Mouse (Mus musculus) lung, adult 2 months (tissue): ENCODE measurements around the gene Sptlc2. TPM values are rescaled to one million over a fixed set of nuclear protein-coding genes. Genes with fewer than 3 reads are reported as not detected.

Source experiments
- DNase-seq: peaks from one replicate; pipeline ENCODE4 v3.0.0; 2022
- H3K4me1 ChIP-seq: fragments of 200-500 bp; 2 replicates; pipeline ENCODE4 v1.6.1; 2011; ENCODE audit warnings: low read length; ENCODE audit not compliant: control insufficient read depth, insufficient read depth
- H3K4me3 ChIP-seq: fragments of 200-500 bp; replicated peaks from 2 replicates; pipeline ENCODE3; 2011; ENCODE audit warnings: low read depth, mild to moderate bottlenecking, control low read depth, low read length; ENCODE audit errors: extremely low read depth
- CTCF ChIP-seq: fragments of 200-500 bp; IDR thresholded peaks from 2 replicates; pipeline ENCODE4 v1.5.1; 2011; ENCODE audit warnings: mild to moderate bottlenecking, low read length, control low read depth; ENCODE audit not compliant: insufficient read depth
- POLR2A ChIP-seq: fragments of 200-500 bp; IDR thresholded peaks from 2 replicates; pipeline ENCODE4 v1.6.1; 2011; ENCODE audit warnings: low read depth, mild to moderate bottlenecking, control low read depth, low read length, borderline replicate concordance; ENCODE audit errors: extremely low read depth
- WGBS: fragments of 180-500 bp; shearing (Covaris S2); methylation state at CpG from one replicate; pipeline ENCODE4 v1.1.7; 2018; 5-methylcytosine and 5-hydroxymethylcytosine counted together
- polyA plus RNA-seq: library from polyadenylated mRNA; depleted of rRNA; stranded (reverse); fragments of >200 nt; gene quantifications from 2 replicates; pipeline ENCODE4 v1.2.3, GENCODE M21; 2012

The Sptlc2 gene
- polyA plus RNA-seq, 1 experiment = 35.0 TPM

DNA sequence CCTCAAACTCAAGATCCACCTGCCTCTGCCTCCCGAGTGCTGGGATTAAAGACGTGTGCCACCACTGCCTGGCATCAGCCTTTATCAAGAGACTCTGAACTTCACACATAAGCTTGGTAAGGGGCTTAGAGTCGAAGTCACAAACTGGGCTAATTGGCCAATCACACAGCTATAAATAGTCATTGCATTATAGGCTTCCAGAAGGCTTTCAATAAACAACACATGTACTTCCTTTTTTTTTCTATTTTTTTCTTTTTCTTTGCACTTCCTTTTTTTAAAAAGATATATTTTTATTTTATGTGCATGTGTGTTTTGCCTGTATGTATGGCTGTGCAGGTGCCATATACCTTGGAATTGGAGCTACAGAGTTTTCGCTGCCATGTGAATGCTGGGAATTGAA is 27.2 kb upstream of the Sptlc2 start:
- WGBS = 66% methylated on average over 4 of the region's 4 CpGs
- Histone ChIP-seq H3K4me1 (no peaks in the 10 kb centered on the region), H3K4me3 (no peak overlapping the region)
- no peak for DNase-seq
- TF ChIP-seq CTCF (no peak), POLR2A (no peak)

DNA sequence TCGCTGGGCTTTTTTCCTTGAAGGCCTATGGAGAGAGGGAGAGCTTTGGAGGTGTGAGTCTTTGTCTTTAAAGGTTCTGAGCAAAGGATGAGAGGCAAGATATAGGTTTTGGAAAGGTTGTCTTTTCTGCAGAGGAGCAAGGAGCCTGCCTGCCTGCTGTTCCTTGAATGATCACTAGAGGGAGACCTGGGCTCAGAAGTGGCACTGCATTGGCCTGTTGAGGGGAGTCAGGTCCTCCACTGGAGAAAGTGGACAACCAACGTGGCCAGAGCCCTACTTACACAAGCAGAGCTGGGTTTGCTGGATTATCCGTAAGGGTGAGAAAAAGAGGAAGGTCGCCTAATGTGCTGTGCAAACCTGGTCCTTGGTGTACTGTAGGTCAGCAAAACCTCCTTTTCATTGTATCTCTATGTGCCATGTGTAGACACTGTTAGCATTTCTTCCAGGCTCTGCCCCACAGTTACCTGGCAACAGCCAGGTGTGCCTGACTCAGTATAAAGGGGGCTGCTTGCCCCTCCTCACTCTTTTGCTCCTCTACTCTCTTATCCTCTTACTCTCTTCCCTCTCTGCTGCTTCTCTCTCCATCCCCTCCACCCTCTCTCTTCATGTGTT is 25.1 kb upstream of the Sptlc2 start:
- peak; percentile 77 for DNase-seq
- WGBS = 23% methylated on average over 4 of the region's 4 CpGs
- peaks cover 3% of the 10 kb centered on the region for H3K4me1 ChIP-seq
- H3K4me3 ChIP-seq = no peak overlapping the region
- no peak for TF ChIP-seq POLR2A
- TF ChIP-seq CTCF = peak; percentile 96

DNA sequence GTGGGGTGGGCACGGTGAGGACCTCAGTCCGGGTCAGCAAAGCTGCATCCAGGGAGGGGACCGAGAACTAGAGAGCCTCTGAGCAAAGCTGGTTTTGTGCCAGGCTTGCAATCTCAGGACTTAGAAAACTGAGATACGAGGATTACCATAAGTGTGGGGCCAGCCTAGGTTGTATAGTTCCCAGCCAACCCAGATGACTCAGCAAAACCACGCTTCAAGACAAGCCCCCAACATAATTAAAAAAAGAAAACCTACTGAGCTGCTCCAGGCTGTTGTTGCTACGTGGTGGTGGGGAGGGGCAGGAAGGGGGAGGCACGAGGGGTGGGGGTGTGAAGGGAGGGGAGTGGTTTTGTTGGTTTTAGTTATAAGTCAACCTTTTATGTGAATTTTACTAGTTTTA is 22.8 kb upstream of the Sptlc2 start:
- no peak for TF ChIP-seq CTCF
- no peak for TF ChIP-seq POLR2A
- Histone ChIP-seq H3K4me3 (no peak overlapping the region), H3K4me1 (peaks cover 6% of the 10 kb centered on the region)
- WGBS = 19% methylated on average over 7 of the region's 7 CpGs
- no peak for DNase-seq

DNA sequence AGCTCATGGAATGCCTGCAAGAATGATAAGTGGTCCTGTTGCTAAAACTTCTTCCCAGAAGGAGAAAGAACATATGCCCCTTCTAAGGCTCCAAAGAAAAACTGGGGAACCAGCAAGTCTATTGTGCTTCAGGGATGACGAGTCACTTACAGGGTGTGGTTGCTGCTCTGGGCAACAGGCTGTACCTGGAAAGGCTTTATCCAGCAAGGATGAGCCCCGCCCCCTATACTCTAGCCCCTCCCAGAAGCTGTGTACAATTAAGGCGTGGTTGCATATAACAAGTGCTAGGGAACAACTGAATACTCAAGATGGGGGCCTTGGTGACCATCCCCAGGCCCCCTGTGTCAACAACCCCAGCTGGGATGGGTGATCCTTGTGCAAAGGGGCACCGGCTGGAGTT is 21.0 kb upstream of the Sptlc2 start:
- TF ChIP-seq CTCF (no peak), POLR2A (no peak)
- no peak for DNase-seq
- Histone ChIP-seq H3K4me1 (peaks cover 6% of the 10 kb centered on the region), H3K4me3 (no peak overlapping the region)
- WGBS = 71% methylated on average over 4 of the region's 4 CpGs

DNA sequence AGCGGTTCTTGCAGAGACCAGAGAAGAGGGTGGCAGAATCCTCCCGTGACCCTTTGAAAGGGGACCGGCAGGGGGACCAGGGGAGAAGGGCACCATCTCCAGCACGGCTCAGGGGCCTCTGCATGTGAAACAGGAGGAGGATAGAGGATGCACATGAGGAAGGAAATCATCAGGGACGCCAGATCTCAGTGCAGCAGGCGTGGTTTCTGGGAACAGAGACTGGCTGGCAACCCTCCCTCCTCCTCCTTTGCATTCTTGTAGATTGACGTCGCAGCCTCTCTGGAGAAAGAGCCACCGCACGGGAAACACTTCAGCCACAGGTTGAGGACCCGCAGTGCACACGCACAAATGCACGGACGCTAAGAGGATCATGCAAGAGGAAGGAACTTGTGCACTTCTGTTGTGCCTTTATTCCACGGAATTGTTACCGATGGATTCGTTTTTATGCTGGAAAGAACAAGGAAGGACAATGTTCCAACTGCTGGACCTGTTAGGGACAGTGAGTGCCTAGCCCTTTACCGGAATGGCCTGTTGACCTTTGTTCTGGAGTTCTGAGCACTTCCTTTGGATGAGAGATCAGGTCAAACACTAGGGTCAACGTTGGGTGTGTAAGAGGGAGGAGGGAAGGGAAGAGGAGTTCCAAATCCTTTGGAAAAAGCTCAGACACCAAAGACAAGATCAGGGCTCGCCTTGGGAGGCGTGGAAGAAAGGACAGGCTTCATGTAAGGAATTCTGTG is 19.9 kb upstream of the Sptlc2 start:
- 11% methylated on average over 21 of the region's 21 CpGs for WGBS
- Histone ChIP-seq H3K4me1 (peaks cover 6% of the 10 kb centered on the region), H3K4me3 (peak overlapping the region; percentile 48)
- TF ChIP-seq POLR2A = peak; percentile 52; the same call in 1 of the 2 replicates
- no peak for TF ChIP-seq CTCF
- peak; percentile 61 for DNase-seq

DNA sequence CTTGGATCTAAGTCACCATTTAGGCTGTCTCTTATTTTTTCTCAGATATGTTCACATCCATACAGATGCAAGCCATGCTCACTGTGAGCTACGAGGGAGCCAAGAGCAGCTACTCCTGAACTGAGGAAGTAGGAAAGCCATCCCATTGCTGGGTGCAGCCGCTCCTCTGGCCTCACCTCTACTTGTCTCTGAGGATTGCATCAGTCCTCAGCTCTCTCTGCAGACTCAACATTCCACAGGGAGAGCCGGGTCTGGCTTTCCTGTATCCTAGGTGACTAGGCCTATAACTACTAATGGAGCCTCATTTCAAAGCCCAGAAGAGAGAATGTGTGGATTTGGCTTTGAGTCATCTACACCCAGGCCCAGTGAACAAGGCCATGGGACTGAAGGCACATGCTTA is 17.6 kb upstream of the Sptlc2 start:
- 53% methylated on average over 3 of the region's 3 CpGs for WGBS
- no peak for DNase-seq
- Histone ChIP-seq H3K4me3 (no peak overlapping the region), H3K4me1 (peaks cover 6% of the 10 kb centered on the region)
- TF ChIP-seq CTCF (no peak), POLR2A (no peak)

DNA sequence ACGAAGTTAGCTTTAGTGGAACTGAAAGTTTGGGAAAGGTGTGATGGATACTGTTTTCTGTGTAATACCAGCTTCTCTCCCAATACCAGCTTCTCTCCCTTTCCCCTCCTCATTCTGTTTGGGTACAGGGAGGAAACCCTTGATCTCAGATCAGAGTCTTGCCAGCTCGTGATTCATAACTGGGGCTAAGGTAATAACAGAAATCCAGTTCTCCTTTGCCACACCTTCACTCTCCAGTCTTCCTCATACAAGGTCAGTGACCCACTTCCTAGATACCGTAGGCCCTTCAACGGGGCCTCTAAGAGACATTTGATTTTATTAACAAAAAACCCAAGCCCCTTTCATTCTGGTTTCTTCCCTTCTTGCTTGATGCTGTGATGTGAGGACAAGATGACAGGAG is 17.0 kb upstream of the Sptlc2 start:
- no peak for DNase-seq
- no peak overlapping the region for H3K4me3 ChIP-seq
- no peak for TF ChIP-seq CTCF
- no peak for TF ChIP-seq POLR2A
- peaks cover 6% of the 10 kb centered on the region for H3K4me1 ChIP-seq
- WGBS = 49% methylated on average over 4 of the region's 4 CpGs

DNA sequence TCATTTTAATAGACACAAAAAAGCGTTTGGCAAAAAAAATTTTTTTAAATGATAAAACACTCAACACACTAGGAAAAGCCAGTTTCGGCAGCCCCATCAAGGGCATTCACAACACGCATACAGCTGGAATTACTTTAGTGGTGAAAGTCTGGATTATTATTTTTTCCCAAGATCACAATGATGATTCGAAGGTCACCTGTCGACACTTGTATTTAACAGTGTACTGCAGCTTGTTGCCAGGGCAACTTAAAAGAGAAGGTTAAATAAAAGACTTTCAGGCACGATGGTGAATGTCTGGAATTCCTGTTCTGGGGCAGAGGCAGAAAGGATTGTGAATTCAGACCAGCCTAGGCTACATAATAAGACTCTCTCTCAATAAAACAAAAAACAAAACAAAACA is 13.7 kb upstream of the Sptlc2 start:
- WGBS = 53% methylated on average over 6 of the region's 6 CpGs
- TF ChIP-seq CTCF (no peak), POLR2A (no peak)

DNA sequence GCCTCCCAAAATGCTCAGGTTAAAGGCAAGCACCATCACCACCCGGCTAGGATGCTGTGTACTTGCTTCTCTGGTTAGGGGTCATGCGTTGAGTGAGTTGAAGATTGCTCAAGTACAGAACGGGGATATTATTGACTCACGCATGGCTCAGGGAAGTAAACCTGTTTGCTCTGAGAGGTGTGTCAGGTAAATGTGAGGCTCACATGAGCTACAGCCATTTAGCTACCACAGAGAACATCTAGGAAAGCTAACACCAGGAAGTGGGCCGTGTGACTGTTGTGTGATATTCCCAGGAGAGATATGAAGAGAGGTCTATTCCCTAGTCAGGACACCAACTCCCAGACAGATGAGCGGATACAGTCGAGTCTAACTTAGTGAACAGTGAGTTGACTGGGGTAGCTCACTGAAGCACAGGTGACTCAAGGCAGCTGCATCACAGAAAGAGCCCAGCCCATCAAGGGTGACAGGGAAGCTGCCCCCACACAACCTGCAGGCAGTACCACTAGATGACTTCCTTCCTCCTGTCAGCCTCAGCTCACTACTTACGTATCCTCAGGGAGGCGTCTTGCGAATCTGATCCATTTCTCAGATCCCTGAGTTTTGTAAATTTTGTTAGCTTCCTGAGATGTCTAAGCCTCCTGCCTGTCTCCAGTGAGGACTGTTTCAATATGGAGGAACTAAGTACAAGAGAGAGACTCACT is 11.1 kb upstream of the Sptlc2 start:
- DNase-seq = no peak
- Histone ChIP-seq H3K4me1 (peaks cover 2% of the 10 kb centered on the region), H3K4me3 (no peak overlapping the region)
- 62% methylated on average over 10 of the region's 10 CpGs for WGBS
- TF ChIP-seq POLR2A (no peak), CTCF (no peak)

More for the DNA sequence above, 13.7 kb upstream of the Sptlc2 start:
- Histone ChIP-seq H3K4me1 (no peaks in the 10 kb centered on the region; the same call in 1 of the 2 replicates), H3K4me3 (no peak overlapping the region)
- DNase-seq = no peak

DNA sequence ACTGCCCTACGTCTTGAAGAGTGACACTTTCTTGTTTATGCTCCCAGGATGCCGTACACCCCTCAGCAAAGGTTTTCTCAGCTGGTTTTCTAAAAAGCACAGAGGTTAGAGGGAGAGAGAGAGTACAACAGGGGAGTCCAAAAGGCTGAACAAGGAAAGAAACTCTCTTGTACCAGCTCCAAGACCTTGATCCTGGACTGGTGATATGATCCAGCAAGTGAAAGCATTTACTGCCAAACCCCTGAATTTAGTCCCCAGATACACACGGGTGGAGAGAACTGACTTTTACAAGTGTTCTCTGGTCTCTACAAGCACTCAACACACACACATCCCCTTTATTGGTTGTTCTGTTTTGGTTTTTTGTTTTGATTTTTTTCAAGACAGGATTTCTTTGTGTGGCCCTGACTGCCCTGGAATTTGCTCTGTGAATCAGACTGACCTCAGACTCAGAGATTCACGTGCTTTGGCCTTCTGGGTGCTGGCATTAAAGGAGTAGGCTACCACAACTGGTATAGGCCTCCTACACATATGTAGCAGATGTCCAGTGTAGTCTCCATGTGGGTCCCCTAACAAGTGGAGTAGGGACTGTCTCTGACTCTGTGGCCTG is 9.8 kb upstream of the Sptlc2 start:
- Histone ChIP-seq H3K4me3 (no peak overlapping the region), H3K4me1 (peaks cover 7% of the 10 kb centered on the region)
- no peak for DNase-seq
- WGBS = 66% methylated on average over 4 of the region's 4 CpGs
- TF ChIP-seq POLR2A = no peak
- no peak for TF ChIP-seq CTCF
